Mouse (Mus musculus) adrenal gland, adult 8-10 months (tissue): ENCODE measurements around the gene Vmn1r4. TPM values are rescaled to one million over a fixed set of nuclear protein-coding genes. Genes with fewer than 3 reads are reported as not detected.

ENCODE experiments used
- DNase-seq: peaks from one replicate; pipeline ENCODE4 v3.0.0; 2022
- total RNA-seq, 4 experiments: library from RNA; stranded (reverse); gene quantifications; 2 replicates each; pipeline ENCODE4 v1.2.4; 2022

Gene Vmn1r4
- total RNA-seq, 4 experiments from 2014 or later, result 0.46 to 1.1 (median 0.52) TPM

DNA sequence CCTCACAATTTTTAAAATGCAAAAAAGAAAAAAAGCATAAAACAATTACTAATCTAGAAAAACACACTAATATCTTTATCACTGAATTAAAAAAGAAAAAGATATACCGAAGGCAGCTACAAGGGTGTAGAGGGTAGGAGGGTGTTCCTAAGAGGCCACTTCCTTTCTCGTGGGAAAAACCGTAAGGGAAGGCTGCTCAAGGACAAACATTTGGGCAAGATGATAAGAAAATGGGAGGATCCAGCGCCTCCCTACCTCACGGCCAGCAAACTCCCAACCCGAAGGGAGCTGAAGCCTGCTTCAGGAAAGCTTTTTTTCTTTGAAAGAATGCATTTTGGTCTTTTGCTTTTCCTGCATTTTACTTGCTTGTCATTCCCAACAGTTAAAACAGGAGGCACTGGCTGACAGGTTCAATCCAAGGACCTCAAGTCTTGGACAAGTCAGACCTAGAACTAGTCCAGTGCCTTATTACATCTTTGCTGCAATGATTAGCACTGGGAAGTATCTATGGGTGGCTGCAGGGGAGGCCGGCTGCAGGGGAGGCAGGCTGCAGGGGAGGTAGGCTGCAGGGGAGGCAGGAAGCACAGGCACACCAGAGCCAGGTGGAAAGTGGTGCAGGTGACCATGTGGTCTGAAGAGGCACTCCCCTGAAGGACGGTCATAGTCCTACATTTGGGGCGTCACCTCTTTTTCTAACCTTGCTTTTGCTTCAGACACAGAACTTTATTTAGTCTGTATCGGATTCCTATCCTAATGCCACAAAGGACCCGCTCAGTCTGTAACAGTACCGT is 6.0 kb upstream of the Vmn1r4 start:
- DNase-seq, result no peak

DNA sequence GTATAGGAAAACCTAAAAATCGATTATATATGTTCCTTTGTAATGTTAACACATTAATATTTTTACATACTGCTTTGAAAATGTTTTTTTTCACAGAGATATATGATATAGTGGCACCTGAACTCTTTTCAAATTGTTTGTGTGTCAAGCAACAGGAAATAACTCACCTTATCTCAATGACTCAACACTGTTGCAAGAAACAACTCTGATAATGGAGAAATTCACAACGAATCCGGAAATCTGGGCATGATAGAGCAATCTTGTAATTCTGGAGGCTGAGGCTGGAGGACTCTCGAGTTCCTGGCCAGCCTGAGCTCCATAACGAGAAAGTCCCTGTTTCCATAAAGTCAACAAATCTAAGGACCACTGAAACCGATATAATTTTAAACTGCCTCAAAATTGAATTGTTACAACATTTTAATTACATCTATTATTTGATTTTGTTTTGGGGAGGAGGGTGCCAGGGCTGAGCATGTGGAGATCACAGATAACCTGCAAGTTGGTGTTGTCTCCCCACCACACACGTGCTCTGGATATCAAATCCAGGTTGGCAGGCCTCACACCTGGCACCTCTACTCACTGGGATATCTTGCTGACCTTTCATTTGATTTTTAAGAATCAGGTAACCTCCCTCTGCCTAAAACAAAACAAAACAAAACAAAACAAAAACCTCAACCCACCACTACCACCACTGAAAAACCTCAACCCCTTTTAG is 4.3 kb upstream of the Vmn1r4 start:
- DNase-seq, result no peak

DNA sequence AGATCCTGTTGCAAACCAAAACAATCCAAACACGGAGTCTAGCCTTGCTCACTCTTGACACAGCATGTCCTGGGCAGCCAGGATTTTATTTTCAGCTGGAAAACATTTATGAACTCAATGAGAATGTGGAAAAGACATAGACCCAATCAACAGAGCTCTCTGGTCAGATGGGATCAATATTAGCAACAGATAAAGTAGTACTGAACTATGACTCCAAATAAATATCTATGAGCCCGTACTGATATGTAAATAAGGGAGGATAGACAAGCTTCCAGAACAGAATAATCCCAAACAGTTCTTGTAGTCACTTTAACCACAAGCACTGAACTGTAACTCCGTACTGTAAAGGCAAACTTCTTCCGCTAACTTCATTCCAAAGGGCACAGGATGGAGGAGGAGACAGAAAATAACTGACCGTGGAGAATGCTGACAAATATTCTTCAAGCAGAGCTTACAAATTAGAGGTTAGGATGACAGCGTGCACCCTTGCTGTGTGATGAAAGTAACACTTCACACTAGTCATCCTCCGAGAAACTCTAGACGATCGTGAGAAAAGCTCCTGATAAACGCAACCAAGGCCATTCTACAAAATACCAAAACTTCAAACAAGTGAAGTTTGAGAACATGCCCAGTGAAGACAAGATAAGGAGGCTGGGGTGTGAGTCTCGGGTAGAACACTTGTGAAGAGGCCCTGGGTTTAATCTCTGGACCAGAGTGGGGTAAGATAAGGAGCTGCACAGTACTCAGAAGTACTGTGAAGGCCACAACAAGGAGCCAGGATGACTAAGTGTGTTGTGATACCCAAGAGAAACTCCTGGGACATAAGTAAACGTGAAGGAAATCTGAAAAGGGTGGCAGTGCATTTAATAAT is 3.4 kb upstream of the Vmn1r4 start:
- DNase-seq, result no peak

DNA sequence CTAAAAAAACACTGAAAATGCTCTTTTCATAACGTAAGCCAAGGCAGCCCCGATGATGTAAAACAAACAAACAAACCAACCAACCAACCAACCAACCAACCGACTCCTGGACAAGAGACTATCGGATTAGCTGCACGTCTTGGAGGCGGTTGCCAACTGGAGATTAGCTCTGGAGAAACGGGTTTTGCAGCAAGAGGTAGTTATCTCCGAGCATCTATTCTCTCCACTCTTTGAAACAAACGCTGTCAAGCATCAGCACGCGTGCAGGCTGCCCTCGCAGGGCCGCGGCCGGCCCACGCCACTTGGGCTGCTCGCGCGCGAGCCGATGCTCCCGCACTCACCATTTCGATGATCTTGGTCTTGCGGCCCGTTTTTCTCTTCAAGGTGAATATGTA is 487 bp upstream of the Vmn1r4 start:
- DNase-seq, result no peak

DNA sequence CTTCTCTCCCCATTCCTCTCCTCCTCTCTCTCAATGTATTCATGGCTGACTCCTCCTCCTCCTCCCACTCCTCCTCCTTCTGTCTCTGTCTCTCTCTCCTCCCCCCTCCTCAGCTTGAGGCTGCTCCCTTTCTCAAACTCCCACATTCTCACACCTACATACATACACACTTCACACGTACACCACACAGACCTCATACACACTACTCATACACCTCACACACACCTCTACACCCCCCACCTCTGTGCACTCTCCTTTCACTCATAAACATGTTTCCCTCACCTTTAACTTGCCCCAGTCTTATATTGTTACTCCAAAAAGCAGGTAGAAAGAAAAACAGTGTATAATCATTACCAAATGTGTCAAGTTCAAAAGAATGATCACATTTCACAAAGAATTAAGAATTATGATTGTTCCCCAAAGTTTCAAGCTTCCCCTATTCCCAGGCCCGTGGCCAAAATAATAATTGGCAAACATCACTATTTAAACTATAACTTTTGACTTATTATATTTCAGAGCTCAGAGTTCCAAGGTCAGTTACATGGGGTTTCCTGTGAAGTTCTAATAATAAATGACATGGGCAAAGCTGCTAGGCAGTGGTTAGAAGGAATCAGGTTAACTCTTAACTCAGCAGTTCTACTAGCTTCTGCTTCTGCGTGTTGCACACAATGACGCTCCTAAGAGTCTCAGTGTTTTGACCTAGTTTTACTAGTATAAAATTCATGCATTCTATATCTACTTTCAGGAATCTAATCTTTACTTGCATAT is 8.0 kb downstream of the Vmn1r4 start:
- no peak for DNase-seq

DNA sequence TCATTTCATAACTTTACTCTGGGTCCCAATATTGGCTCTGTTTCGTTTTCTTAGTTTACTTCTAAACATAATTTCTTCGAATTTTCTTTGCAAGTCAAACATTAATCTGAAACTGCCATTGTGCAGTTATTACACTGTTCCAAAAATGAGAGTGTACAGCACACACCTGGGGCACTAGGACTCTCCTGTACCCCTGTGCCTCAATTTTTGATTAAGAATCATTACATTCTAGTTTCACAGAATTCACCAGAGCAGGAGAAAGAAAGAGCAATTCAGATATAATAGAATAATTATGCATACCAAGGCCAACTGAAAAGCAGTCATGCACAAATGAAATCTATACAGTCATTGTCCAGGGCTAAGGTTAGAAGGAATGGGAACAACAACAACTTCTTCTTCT is 8.6 kb downstream of the Vmn1r4 start:
- DNase-seq, result no peak

DNA sequence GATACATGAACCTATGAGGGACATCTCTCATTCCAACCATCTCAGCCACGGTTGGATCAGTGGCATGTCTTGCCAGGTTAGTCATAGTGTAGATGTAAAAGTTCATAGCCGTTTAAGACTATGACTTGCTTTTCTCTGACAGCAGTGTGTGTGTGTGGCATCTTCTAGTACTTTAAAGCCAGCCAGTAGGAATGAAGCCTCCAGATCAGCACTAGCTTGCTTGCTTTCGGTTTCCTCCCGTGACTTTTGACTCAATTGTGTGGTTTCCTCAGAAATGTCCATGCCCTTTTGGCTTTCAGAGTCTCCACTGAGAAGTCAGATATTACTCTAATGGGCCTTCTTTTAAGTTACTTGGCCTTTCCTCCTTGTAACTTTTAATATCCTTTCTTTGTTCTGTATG is 10.6 kb downstream of the Vmn1r4 start:
- DNase-seq, result no peak

DNA sequence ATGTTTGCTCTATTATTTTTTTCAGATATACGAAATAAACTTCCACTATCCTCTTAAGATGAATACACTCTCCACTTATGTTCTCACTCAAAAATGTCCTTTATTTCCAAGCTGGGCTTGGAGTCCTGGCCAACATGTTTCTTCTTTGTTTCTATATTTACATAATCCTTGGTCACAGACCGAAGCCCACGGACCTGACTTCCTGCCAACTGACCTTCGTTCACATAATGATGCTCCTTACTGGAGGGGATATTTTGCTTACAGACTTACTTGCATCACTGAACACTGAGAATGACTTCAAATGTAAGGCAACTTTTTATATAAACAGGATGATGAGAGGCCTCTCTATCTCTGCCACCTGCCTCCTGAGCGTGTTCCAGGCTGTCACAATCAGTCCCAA is 32.6 kb downstream of the Vmn1r4 start:
- no peak for DNase-seq

DNA sequence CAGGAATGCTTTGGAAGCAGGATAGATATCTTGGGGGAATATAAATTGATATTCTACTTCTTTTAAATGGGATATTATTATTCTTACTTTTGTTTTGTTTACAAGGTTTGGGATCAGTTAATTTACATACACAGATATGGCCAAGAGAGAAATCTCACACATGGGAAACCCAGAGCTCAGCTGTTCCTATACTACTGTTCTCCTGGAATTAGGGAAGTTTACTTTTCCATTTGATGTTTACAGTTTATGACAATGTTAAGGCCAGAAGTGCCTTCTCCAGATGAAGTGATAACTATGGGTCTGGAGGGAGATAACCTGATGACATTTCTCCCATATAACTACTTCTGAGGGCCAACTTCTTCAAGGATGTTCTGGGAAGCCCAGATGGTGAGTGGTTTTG is 46.2 kb downstream of the Vmn1r4 start, which contains the start of gene Vmn1r5:
Gene Vmn1r5, plus strand, starts transcription at position 301 of the 400 bp plus-strand sequence.
- no peak for DNase-seq

DNA sequence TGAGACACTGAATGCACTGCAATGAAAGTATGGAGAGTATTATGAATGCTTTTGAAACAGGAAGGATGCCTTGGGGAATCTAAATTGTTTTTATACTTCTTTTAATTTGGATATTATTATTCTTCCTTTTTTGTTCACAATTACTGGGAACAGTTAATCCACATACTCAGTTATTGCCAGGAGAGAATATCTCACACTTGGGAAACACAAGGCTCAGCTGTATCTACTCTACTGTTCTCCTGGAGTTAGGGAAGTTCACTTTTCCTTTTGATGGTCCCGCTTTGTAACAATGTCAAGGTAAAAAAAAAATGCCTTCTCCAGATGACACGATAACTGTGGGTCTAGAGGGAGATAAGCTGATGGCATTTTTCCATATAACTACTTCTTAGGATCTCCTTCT is 73.1 kb downstream of the Vmn1r4 start, which contains the start of gene Vmn1r6:
Gene Vmn1r6, plus strand, starts transcription at position 301 of the 400 bp plus-strand sequence.
- DNase-seq, result no peak

Other genes with a start within 250 kb of the Vmn1r4 start
- gene Lsm5, start 219.3 kb upstream of the Vmn1r4 start, total RNA-seq, result 10 to 100 TPM; 20.1 to 25.2 (median 23.4) TPM
- gene Avl9, start 209.1 kb upstream of the Vmn1r4 start, total RNA-seq, result 10 to 100 TPM; 29.5 to 36.6 (median 31.3) TPM
- gene Kbtbd2, start 126.2 kb upstream of the Vmn1r4 start, total RNA-seq, result 10 to 100 TPM; 31.8 to 37.0 (median 33.8) TPM
- 100 to 1,000 TPM in 1 of 4 experiments, 10 to 100 TPM in 3; 72.5 to 109 (median 90.2) TPM for gene Fkbp9, start 92.0 kb upstream of the Vmn1r4 start, total RNA-seq
- 10 to 100 TPM; 24.7 to 34.6 (median 29.4) TPM for gene Nt5c3, start 83 bp upstream of the Vmn1r4 start, total RNA-seq
- not detected for gene Vmn1r5, start 46.3 kb downstream of the Vmn1r4 start, total RNA-seq
- under 1 TPM in 1 of 4 experiments, not detected in 3; 0.03 TPM for gene Vmn1r6, start 73.2 kb downstream of the Vmn1r4 start, total RNA-seq
- gene Vmn1r7, start 101.3 kb downstream of the Vmn1r4 start, total RNA-seq, result not detected
- not detected for gene Vmn1r8, start 108.3 kb downstream of the Vmn1r4 start, total RNA-seq
- gene Vmn1r9, start 142.8 kb downstream of the Vmn1r4 start, total RNA-seq, result not detected
- not detected for gene Vmn1r10, start 185.4 kb downstream of the Vmn1r4 start, total RNA-seq
- not detected for gene Vmn1r11, start 209.4 kb downstream of the Vmn1r4 start, total RNA-seq
- not detected for gene Vmn1r12, start 232.9 kb downstream of the Vmn1r4 start, total RNA-seq